In the genomic region with DNA sequence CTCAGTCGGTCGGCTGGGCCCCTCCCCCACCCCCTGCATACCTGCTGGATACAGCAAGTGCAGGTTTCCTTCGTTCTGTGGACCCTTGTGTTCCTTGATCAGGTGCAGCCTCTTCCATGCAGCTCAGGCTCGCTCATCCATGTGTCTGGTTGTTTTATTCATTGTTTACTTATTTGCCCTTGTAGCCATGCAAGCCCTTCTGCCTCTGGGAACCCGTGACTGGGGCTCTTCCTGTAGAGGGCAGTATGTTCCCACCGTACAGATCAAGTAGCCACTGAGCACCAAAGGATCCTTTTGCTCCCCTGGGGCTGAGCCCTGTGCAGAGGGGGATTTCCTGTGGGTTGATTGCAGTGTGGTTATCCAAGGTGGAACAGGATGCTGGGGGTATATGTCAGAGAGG, we compare ENCODE assay signal across 9 mouse cellular contexts. TPM values are rescaled to one million over a fixed set of nuclear protein-coding genes. Genes with fewer than 3 reads are reported as not detected.
A peak's percentile ranks its signal among the peaks of the same experiment; 100 is the strongest.
DNase-seq lines count a peak whose midpoint lies in the region; ATAC-seq and TF ChIP-seq lines count a peak whose summit lies in the region.
"Had no signal": no experiment of that assay in that cellular context is flagged by ENCODE, and none has a peak within 500 bp of the region (broad histone marks: within the 10 kb centered on the region; RNA-seq: fewer than 3 reads in every experiment).

No protein-coding gene starts in this region.

- H3K4me1 ChIP-seq in heart, embryonic 14.5 days (ENCODE audit: control insufficient read depth in 2 of 2, insufficient read depth in 2 of 2, low read length in 2 of 2): no peaks in the 10 kb centered on the region; a peak in 1 of 4 replicates
- H3K4me1 ChIP-seq in kidney, postnatal 0 days (replicated peaks; ENCODE audit: insufficient read depth, low read length): 0 out of 2 replicates have a peak, but pooled peaks cover 5% of the 10 kb centered on the region
- no peaks in the 10 kb centered on the region; the same call in none of the 2 replicates for H3K4me1 ChIP-seq in midbrain, embryonic 11.5 days (ENCODE audit: control insufficient read depth, insufficient read depth, low read length)

- H3K27ac ChIP-seq in heart, embryonic 14.5 days (replicated peaks in 1 of 2; ENCODE audit: control insufficient read depth in 1 of 2, insufficient read depth in 1 of 2, low read depth in 2 of 2, low read length in 2 of 2): no peak overlapping the region
- H3K27ac ChIP-seq in kidney, postnatal 0 days: no peak overlapping the region
- no peak overlapping the region for H3K27ac ChIP-seq in midbrain, embryonic 11.5 days (ENCODE audit: low read depth, low read length)
- H3K27ac ChIP-seq: limb, embryonic 12.5 days had no signal

- no peak overlapping the region for H3K4me3 ChIP-seq in heart, embryonic 14.5 days (ENCODE audit: control insufficient read depth in 1 of 2, insufficient read depth in 1 of 2, low read depth in 1 of 2, low read length in 2 of 2)
- no peak overlapping the region for H3K4me3 ChIP-seq in kidney, postnatal 0 days (replicated peaks; ENCODE audit: low read depth, low read length)
- H3K4me3 ChIP-seq in midbrain, embryonic 11.5 days (ENCODE audit: low read depth, low read length): no peak overlapping the region
- H3K4me3 ChIP-seq: limb, embryonic 12.5 days had no signal

- H3K27me3 ChIP-seq in heart, embryonic 14.5 days (ENCODE audit: control insufficient read depth, insufficient read depth, low read length): peaks cover 28% of the 10 kb centered on the region
- no peaks in the 10 kb centered on the region for H3K27me3 ChIP-seq in kidney, postnatal 0 days (ENCODE audit: insufficient read depth, low read length)
- no peaks in the 10 kb centered on the region; the same call in 1 of the 2 replicates for H3K27me3 ChIP-seq in midbrain, embryonic 11.5 days (ENCODE audit: control insufficient read depth, insufficient read depth, low read length)

- H3K9ac ChIP-seq in heart, embryonic 14.5 days (ENCODE audit: low read length): no peak overlapping the region
- no peak overlapping the region for H3K9ac ChIP-seq in kidney, postnatal 0 days (ENCODE audit: low read depth, low read length)
- H3K9ac ChIP-seq in midbrain, embryonic 11.5 days (ENCODE audit: low read length): peak overlapping the region; percentile 16; the same call in 1 of the 2 replicates
- H3K9ac ChIP-seq: limb, embryonic 12.5 days had no signal

- no peaks in the 10 kb centered on the region for H3K36me3 ChIP-seq in heart, embryonic 14.5 days (ENCODE audit: control insufficient read depth, insufficient read depth, low read length)
- no peaks in the 10 kb centered on the region for H3K36me3 ChIP-seq in kidney, postnatal 0 days (ENCODE audit: insufficient read depth, low read length)
- no peaks in the 10 kb centered on the region for H3K36me3 ChIP-seq in midbrain, embryonic 11.5 days (ENCODE audit: control insufficient read depth, insufficient read depth, low read length)
- H3K36me3 ChIP-seq: limb, embryonic 12.5 days had no signal

- ATAC-seq in cerebellum, adult (ENCODE audit: insufficient number of reproducible peaks, low FRiP score, low TSS enrichment): no peak
- ATAC-seq in heart, embryonic 14.5 days (ENCODE audit: insufficient number of reproducible peaks, insufficient read depth, low FRiP score, low read depth): no peak
- ATAC-seq in kidney, postnatal 0 days (replicated peaks; ENCODE audit: low FRiP score, low read depth): peak; percentile 55
- peak; percentile 36; the same call in 1 of the 2 replicates for ATAC-seq in midbrain, embryonic 11.5 days (ENCODE audit: low FRiP score)

- DNase-seq in cerebellum, adult 9-11 months: peak; percentile 60
- peak; percentile 64 for DNase-seq in CD4-positive helper T cell, adult 2 months (ENCODE audit: low read depth, low spot score)
- peak; percentile 49 for DNase-seq in c-Kit-positive CD71-negative TER-119-negative erythroid progenitor cells, embryonic 14.5 days (ENCODE audit: low read depth)
- DNase-seq in kidney, postnatal 0 days (ENCODE audit: low spot score): peak; percentile 71
- peak; percentile 91 for DNase-seq in midbrain, embryonic 11.5 days (ENCODE audit: low spot score, missing footprints)
- peak; percentile 25 for DNase-seq in yolk sac, embryonic 10.5 days (ENCODE audit: low spot score)

- TF ChIP-seq CTCF in kidney, postnatal 0 days (IDR thresholded peaks at IDR 0.05; ENCODE audit: low read depth): peak; percentile 76

- 0 out of 2 replicates have a peak overlapping the region, but pooled peaks have one; percentile 7 for H3K4me2 ChIP-seq in heart, embryonic 14.5 days (ENCODE audit: low read length)
- H3K4me2 ChIP-seq in kidney, postnatal 0 days (ENCODE audit: low read length): no peak overlapping the region
- H3K4me2 ChIP-seq in midbrain, embryonic 11.5 days: no peak overlapping the region
- H3K4me2 ChIP-seq: limb, embryonic 12.5 days had no signal

- no peaks in the 10 kb centered on the region for H3K9me3 ChIP-seq in heart, embryonic 14.5 days (ENCODE audit: control insufficient read depth, low read length)
- no peaks in the 10 kb centered on the region for H3K9me3 ChIP-seq in kidney, postnatal 0 days (replicated peaks; ENCODE audit: low read length)
- H3K9me3 ChIP-seq in midbrain, embryonic 11.5 days (ENCODE audit: control insufficient read depth, low read length): no peaks in the 10 kb centered on the region
- H3K9me3 ChIP-seq: limb, embryonic 12.5 days had no signal

- WGBS in heart, embryonic 14.5 days: 6% methylated on average over 6 of the region's 6 CpGs
- WGBS in kidney, postnatal 0 days: 8% methylated on average over 6 of the region's 6 CpGs
- 6% methylated on average over 6 of the region's 6 CpGs for WGBS in midbrain, embryonic 11.5 days

RNA-seq across cellular contexts. Expression of a gene that starts 11.2 kb away (rescaled TPM):
- 0.09 and 0.16 TPM in 2 replicates for polyA plus RNA-seq in heart, embryonic 14.5 days (2014; fragmentation: Nextera tagmentation; extraction: Ambion mirVana)
- polyA plus RNA-seq in kidney, postnatal 0 days (2015; fragmentation: Nextera tagmentation; extraction: Ambion mirVana): 0.09 and 0.18 TPM in 2 replicates
- 0.55 and 0.79 TPM in 2 replicates for polyA plus RNA-seq in midbrain, embryonic 11.5 days (2014; fragmentation: Nextera tagmentation; extraction: Ambion mirVana)

RNA-seq across cellular contexts. Expression of a gene that starts 37.9 kb away (rescaled TPM):
- not detected in 2 replicates for polyA plus RNA-seq in heart, embryonic 14.5 days (2014; fragmentation: Nextera tagmentation; extraction: Ambion mirVana)
- not detected in 2 replicates for polyA plus RNA-seq in kidney, postnatal 0 days (2015; fragmentation: Nextera tagmentation; extraction: Ambion mirVana)
- not detected in 2 replicates for polyA plus RNA-seq in midbrain, embryonic 11.5 days (2014; fragmentation: Nextera tagmentation; extraction: Ambion mirVana)

Comparison
In these comparisons a context has a peak if more than half of its experiments do, and no peak if none do; other contexts are left out.
1. DNase-seq: peak in every context shown above with its lines; median percentile 91 in midbrain, embryonic 11.5 days; 71 in kidney, postnatal 0 days; 64 in CD4-positive helper T cell, adult 2 months; 60 in cerebellum, adult 9-11 months; 49 in c-Kit-positive CD71-negative TER-119-negative erythroid progenitor cells, embryonic 14.5 days; 25 in yolk sac, embryonic 10.5 days.
2. ATAC-seq: peak in kidney, postnatal 0 days (single experiment) and midbrain, embryonic 11.5 days (single experiment); none in cerebellum, adult (single experiment) and heart, embryonic 14.5 days (single experiment).